Mouse (Mus musculus) retina, embryonic 14.5 days (tissue): ENCODE data around the gene Gm3468.
A peak's percentile ranks its signal among the peaks of the same experiment; 100 is the strongest.
"Not testable (repeated sequence)": the region's sequence is repeated elsewhere in the genome, so short reads cannot be mapped to it uniquely, and the experiment has no call there.

Experiments used
- DNase-seq: peaks from one replicate; pipeline ENCODE4 v3.0.0-alpha.2; 2015; ENCODE audit warnings: low spot score

Gene Gm3468

GRCm38 (mm10) chr14:6108272-6108925 is at the start of gene Gm3468:
TSS of gene Gm3468 (minus strand) at chr14:6108665.
- DNase-seq = peak; percentile 92

- not testable (repeated sequence) for DNase-seq
Measured at GRCm38 (mm10) chr14:6125707-6126106, 17.2 kb upstream of the Gm3468 start, which contains the start of gene Gm3476. TSS of gene Gm3476 (minus strand) at chr14:6125807.

GRCm38 (mm10) chr14:6107500-6107899 is 965 bp downstream of the Gm3468 start:
- DNase-seq = peak; percentile 49

DNA sequence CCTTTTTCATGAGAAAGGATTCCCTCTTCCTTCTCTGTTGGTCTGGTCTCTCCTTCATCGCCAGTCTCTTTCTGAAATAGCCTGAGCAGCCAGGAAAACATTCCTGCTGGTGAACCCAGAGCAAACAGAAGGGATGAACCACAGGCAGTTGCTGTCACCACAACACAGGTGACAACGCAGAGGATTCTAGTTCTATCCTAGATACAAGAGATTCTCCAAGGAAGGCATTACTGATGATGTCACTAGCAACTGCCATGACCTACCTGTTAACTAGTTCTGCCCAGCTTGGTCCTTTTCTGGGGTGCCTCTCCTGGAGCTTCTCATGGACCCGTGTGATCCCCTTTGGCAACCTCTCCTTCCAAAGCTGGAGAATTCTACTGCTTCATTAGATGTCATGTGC is 14.6 kb downstream of the Gm3468 start, which contains the start of gene Gm8206:
Gm8206 (minus strand) TSS at position 101 of the 400 bp plus-strand sequence.
- DNase-seq = not testable (repeated sequence)

DNA sequence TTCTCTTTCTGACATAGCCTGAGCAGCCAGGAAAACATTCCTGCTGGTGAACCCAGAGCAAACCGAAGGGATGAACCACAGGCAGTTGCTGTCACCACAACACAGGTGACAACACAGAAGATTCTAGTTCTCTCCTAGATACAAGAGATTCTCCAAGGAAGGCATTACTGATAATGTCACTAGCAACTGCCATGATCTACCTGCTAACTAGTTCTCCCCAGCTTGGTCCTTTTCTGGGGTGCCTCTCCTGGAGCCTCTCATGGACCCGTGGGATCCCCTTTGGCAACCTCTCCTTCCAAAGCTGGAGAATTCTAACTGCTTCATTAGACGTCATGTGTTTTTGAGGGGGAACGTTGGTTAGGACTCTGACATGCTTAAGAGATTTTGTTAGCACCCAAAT is 50.3 kb downstream of the Gm3468 start, which contains the start of gene Gm6337:
Gm6337 (minus strand) TSS at position 101 of the 400 bp plus-strand sequence.
- not testable (repeated sequence) for DNase-seq
